Mouse (Mus musculus) heart, postnatal 0 days (tissue): ENCODE measurements at regions not wholly inside any gene's neighbourhood (a gene's known extent, or its start where the extent isn't known, plus 50 kb on each side); places are given as distances from the start of the nearest gene placed in this dataset.

Experiments
- ATAC-seq: fragments of 200-750 bp; cut with Nextera tagmentation; 2 replicates; pipeline ENCODE4 v1.8.0; 2017; ENCODE audit warnings: low read depth, moderate number of reproducible peaks, moderate library complexity; ENCODE audit not compliant: insufficient read depth
- DNase-seq: peaks from one replicate; pipeline ENCODE4 v3.0.0-alpha.2; 2016; ENCODE audit warnings: low spot score
- H3K27ac ChIP-seq: fragments of 300-500 bp; sonication (generic); 2 replicates; pipeline ENCODE4 v1.5.1; 2014; ENCODE audit warnings: low read depth, mild to moderate bottlenecking
- H3K27me3 ChIP-seq: fragments of 300-500 bp; sonication (generic); 2 replicates; pipeline ENCODE4 v1.6.1; 2014; ENCODE audit warnings: low read length, mixed read lengths; ENCODE audit not compliant: control insufficient read depth, insufficient read depth
- H3K36me3 ChIP-seq: fragments of 300-500 bp; sonication (generic); replicated peaks from 2 replicates; pipeline ENCODE4 v1.6.1; 2014; ENCODE audit warnings: low read length, mixed read lengths; ENCODE audit not compliant: control insufficient read depth, insufficient read depth
- H3K4me1 ChIP-seq: fragments of 300-500 bp; sonication (generic); 2 replicates; pipeline ENCODE4 v1.6.1; 2014; ENCODE audit warnings: antibody characterized with exemption; ENCODE audit not compliant: control insufficient read depth, insufficient read depth
- H3K4me2 ChIP-seq: fragments of 300-500 bp; sonication (generic); 2 replicates; pipeline ENCODE4 v1.6.1; 2014; ENCODE audit warnings: low read depth, mild to moderate bottlenecking, low read length, moderate library complexity
- H3K4me3 ChIP-seq: fragments of 300-500 bp; sonication (generic); 2 replicates; pipeline ENCODE4 v1.5.1; 2014; ENCODE audit warnings: low read depth, low read length
- H3K9ac ChIP-seq: fragments of 300-500 bp; sonication (generic); replicated peaks from 2 replicates; pipeline ENCODE4 v1.6.1; 2014; ENCODE audit warnings: low read depth, low read length, mixed read lengths
- H3K9me3 ChIP-seq: fragments of 300-500 bp; sonication (generic); replicated peaks from 2 replicates; pipeline ENCODE4 v1.6.1; 2016; ENCODE audit warnings: low read length; ENCODE audit not compliant: control insufficient read depth
- CTCF ChIP-seq: IDR thresholded peaks from 2 replicates; pipeline ENCODE4 v1.5.1; 2016; ENCODE audit warnings: antibody characterized with exemption, control low read depth, low read depth
- EP300 ChIP-seq: IDR thresholded peaks from 2 replicates; pipeline ENCODE4 v1.6.1; 2016; ENCODE audit warnings: antibody characterized with exemption, low read depth
- WGBS: fragments of 180-500 bp; shearing (Covaris S2); extraction: QIAGEN DNeasy Blood & Tissue Kit; methylation state at CpG from one replicate; pipeline ENCODE4 v1.1.7; 2014; 5-methylcytosine and 5-hydroxymethylcytosine counted together

GRCm38 (mm10) chr4:45689572-45689971, 109.2 kb upstream of the Aldh1b1 start:
- peaks cover 9% of the 10 kb centered on the region for H3K4me1 ChIP-seq
- H3K4me2 ChIP-seq = no peak overlapping the region
- 0 out of 2 replicates have a peak, but pooled peaks cover 5% of the 10 kb centered on the region for H3K9me3 ChIP-seq
- H3K4me3 ChIP-seq = no peak overlapping the region
- no peaks in the 10 kb centered on the region for H3K36me3 ChIP-seq
- no peak for ATAC-seq
- no peak for DNase-seq
- no peak overlapping the region for H3K27ac ChIP-seq
- TF ChIP-seq EP300 = no peak
- no peak for TF ChIP-seq CTCF
- H3K9ac ChIP-seq = no peak overlapping the region
- WGBS = 25% methylated on average over 5 of the region's 5 CpGs
- no peaks in the 10 kb centered on the region for H3K27me3 ChIP-seq

DNA sequence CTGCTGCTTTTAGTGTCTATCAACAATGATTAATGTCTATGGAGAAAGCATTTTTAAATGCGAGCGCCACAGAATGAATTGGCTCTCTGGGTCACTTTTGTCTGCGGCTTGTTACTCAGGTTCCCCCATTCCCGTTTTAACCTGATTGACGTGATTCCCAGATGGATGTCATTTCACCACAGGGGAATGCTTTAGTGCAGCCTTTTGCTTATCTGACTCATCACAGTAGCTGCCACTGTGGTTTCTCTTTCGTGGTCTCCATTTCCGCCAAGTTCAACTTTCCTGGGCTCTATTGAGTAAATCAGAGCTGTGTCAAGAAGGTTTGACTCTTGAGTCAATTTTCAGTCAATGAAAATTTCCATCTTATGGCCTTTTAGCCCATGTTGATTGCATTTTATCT, 110.6 kb upstream of the Aldh1b1 start:
- WGBS = 76% methylated on average over 7 of the region's 7 CpGs
- no peak overlapping the region for H3K4me2 ChIP-seq
- no peak overlapping the region for H3K9ac ChIP-seq
- no peak overlapping the region for H3K27ac ChIP-seq
- H3K36me3 ChIP-seq = no peaks in the 10 kb centered on the region
- TF ChIP-seq CTCF (no peak), EP300 (no peak)
- H3K9me3 ChIP-seq = 0 out of 2 replicates have a peak, but pooled peaks cover 5% of the 10 kb centered on the region
- H3K4me3 ChIP-seq = no peak overlapping the region
- DNase-seq (no peak), ATAC-seq (no peak)
- peaks cover 9% of the 10 kb centered on the region for H3K4me1 ChIP-seq
- H3K27me3 ChIP-seq = no peaks in the 10 kb centered on the region

GRCm38 (mm10) chr4:45685031-45685430, 113.8 kb upstream of the Aldh1b1 start:
- 69% methylated on average over 3 of the region's 3 CpGs for WGBS
- no peak for TF ChIP-seq EP300
- no peak for TF ChIP-seq CTCF
- H3K4me2 ChIP-seq = no peak overlapping the region
- DNase-seq (no peak), ATAC-seq (no peak)
- no peaks in the 10 kb centered on the region for H3K36me3 ChIP-seq
- H3K9ac ChIP-seq = no peak overlapping the region
- no peaks in the 10 kb centered on the region for H3K9me3 ChIP-seq
- H3K4me1 ChIP-seq = peaks cover 5% of the 10 kb centered on the region
- no peak overlapping the region for H3K4me3 ChIP-seq
- H3K27ac ChIP-seq = no peak overlapping the region
- no peaks in the 10 kb centered on the region for H3K27me3 ChIP-seq

- Histone ChIP-seq H3K27me3 (no peaks in the 10 kb centered on the region), H3K9me3 (no peaks in the 10 kb centered on the region), H3K4me3 (no peak overlapping the region), H3K36me3 (no peaks in the 10 kb centered on the region), H3K4me1 (no peaks in the 10 kb centered on the region; the same call in 1 of the 2 replicates), H3K27ac (no peak overlapping the region), H3K4me2 (no peak overlapping the region), H3K9ac (no peak overlapping the region)
- DNase-seq (no peak), ATAC-seq (no peak)
- TF ChIP-seq EP300 = no peak
- TF ChIP-seq CTCF = no peak
- WGBS = 80% methylated on average over 3 of the region's 3 CpGs
Measured at GRCm38 (mm10) chr4:45683205-45683604, 115.6 kb upstream of the Aldh1b1 start.

GRCm38 (mm10) chr4:45682746-45683145, 116.1 kb upstream of the Aldh1b1 start:
- no peak overlapping the region for H3K27ac ChIP-seq
- no peak overlapping the region for H3K9ac ChIP-seq
- WGBS = 81% methylated on average over 8 of the region's 8 CpGs
- no peak overlapping the region for H3K4me2 ChIP-seq
- TF ChIP-seq EP300 (no peak), CTCF (no peak)
- H3K36me3 ChIP-seq = no peaks in the 10 kb centered on the region
- H3K4me1 ChIP-seq = no peaks in the 10 kb centered on the region; the same call in 1 of the 2 replicates
- no peak overlapping the region for H3K4me3 ChIP-seq
- H3K27me3 ChIP-seq = no peaks in the 10 kb centered on the region
- H3K9me3 ChIP-seq = no peaks in the 10 kb centered on the region
- ATAC-seq = no peak
- no peak for DNase-seq

GRCm38 (mm10) chr4:45676137-45676536, 122.7 kb upstream of the Aldh1b1 start:
- no peaks in the 10 kb centered on the region for H3K9me3 ChIP-seq
- H3K36me3 ChIP-seq = no peaks in the 10 kb centered on the region
- H3K9ac ChIP-seq = no peak overlapping the region
- H3K27me3 ChIP-seq = 0 out of 2 replicates have a peak, but pooled peaks cover 3% of the 10 kb centered on the region
- no peak for ATAC-seq
- no peaks in the 10 kb centered on the region for H3K4me1 ChIP-seq
- TF ChIP-seq EP300 = no peak
- no peak for TF ChIP-seq CTCF
- 67% methylated on average over 6 of the region's 6 CpGs for WGBS
- H3K4me3 ChIP-seq = no peak overlapping the region
- no peak overlapping the region for H3K4me2 ChIP-seq
- no peak overlapping the region for H3K27ac ChIP-seq
- DNase-seq = no peak
